Mouse (Mus musculus) hindbrain, embryonic 13.5 days (tissue): ENCODE measurements around the gene Gm20388. TPM values are rescaled to one million over a fixed set of nuclear protein-coding genes. Genes with fewer than 3 reads are reported as not detected.

Experiments used
- ATAC-seq: fragments of 200-750 bp; cut with Nextera tagmentation; 2 replicates; pipeline ENCODE4 v1.8.0; 2017; ENCODE audit warnings: moderate TSS enrichment; ENCODE audit not compliant: low FRiP score
- H3K27ac ChIP-seq: fragments of 300-500 bp; sonication (generic); 2 replicates; pipeline ENCODE4 v1.5.1; 2015; ENCODE audit warnings: inconsistent platforms, mild to moderate bottlenecking, moderate library complexity
- H3K27me3 ChIP-seq: fragments of 300-500 bp; sonication (generic); 2 replicates; pipeline ENCODE4 v1.6.1; 2015; ENCODE audit warnings: mild to moderate bottlenecking, inconsistent platforms
- H3K36me3 ChIP-seq: fragments of 300-500 bp; sonication (generic); 2 replicates; pipeline ENCODE4 v1.6.1; 2015; ENCODE audit warnings: mild to moderate bottlenecking, inconsistent platforms
- H3K4me1 ChIP-seq: fragments of 300-500 bp; sonication (generic); replicated peaks from 2 replicates; pipeline ENCODE4 v1.6.1; 2015; ENCODE audit warnings: inconsistent platforms
- H3K4me2 ChIP-seq: fragments of 300-500 bp; sonication (generic); 2 replicates; pipeline ENCODE4 v1.6.1; 2015; ENCODE audit warnings: inconsistent platforms, mild to moderate bottlenecking, moderate library complexity
- H3K4me3 ChIP-seq: fragments of 300-500 bp; sonication (generic); 2 replicates; pipeline ENCODE4 v1.5.1; 2015; ENCODE audit warnings: mild to moderate bottlenecking, inconsistent platforms
- H3K9ac ChIP-seq: fragments of 300-500 bp; sonication (generic); 2 replicates; pipeline ENCODE4 v1.6.1; 2015; ENCODE audit warnings: mild to moderate bottlenecking, inconsistent platforms
- H3K9me3 ChIP-seq: fragments of 300-500 bp; sonication (generic); 2 replicates; pipeline ENCODE4 v1.6.1; 2016; ENCODE audit warnings: inconsistent platforms
- WGBS: fragments of 180-500 bp; shearing (Covaris S2); methylation state at CpG from one replicate; pipeline ENCODE4 v1.1.7; 2015; 5-methylcytosine and 5-hydroxymethylcytosine counted together
- polyA plus RNA-seq: library from polyadenylated mRNA; unstranded; fragments of >200 nt; fragmentation: Nextera tagmentation; extraction: Ambion mirVana; gene quantifications from 2 replicates; pipeline ENCODE4 v1.2.1, GENCODE M21; 2015

The Gm20388 gene
- polyA plus RNA-seq, 1 experiment from 2014 or later = 1.9 TPM

GRCm38 (mm10) chr8:122550995-122551264, 2640.3 kb downstream of the Gm20388 start:
- peak; percentile 31 for ATAC-seq

DNA sequence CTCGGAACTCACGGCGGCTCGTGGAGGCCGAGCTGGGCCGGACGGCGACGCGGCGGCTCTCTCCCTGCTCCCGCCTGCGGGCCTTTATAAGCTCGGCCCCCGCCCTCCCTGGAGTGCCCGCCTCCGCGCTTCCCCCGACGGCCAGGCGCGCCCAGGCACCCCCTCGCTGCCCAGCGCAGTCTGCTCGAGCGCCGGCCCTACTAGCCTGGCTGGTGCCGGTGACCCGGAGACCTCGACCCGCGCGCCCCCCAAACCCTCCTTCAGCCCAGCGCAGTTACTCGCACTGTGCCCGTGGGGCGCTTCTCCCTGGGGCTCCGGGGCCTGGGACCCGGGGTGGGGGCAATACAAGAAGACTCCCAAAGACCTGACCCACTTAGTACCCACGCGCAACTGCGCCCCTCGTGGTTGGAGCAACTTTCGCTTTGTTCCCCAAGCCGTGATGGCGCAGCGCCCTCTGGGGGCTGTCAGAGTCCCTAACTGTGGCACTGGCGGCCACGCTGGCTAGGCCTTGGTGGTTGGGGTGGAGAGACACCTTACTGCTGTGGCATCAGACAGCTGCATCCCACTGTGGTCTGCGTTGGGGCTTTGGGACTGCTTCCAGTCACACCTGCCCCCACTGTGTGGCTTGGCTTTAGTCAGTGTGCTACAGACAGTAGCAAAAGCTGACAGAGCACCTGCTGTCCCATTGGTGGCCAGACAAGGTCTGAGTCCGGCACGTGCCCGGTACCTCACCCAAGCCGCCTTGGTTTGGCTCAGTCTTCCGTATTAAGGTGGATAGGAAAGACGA, 2640.8 kb downstream of the Gm20388 start, which contains the start of gene Piezo1:
Gene Piezo1, minus strand, starts transcription at position 65 of the 787 bp plus-strand sequence.
- Histone ChIP-seq H3K27me3 (peaks cover 51% of the 10 kb centered on the region), H3K36me3 (no peaks in the 10 kb centered on the region), H3K9ac (peak within 1 kb of the TSS; percentile 76), H3K9me3 (no peaks in the 10 kb centered on the region), H3K4me3 (peak within 1 kb of the TSS; percentile 52), H3K4me2 (peak within 1 kb of the TSS; percentile 87), H3K4me1 (peaks cover 21% of the 10 kb centered on the region), H3K27ac (no peak within 1 kb of the TSS)
- peak; percentile 71 for ATAC-seq
- 12% methylated on average over 56 of the region's 56 CpGs for WGBS

More at GRCm38 (mm10) chr8:122550995-122551264, 2640.3 kb downstream of the Gm20388 start:
- H3K27ac ChIP-seq = no peak overlapping the region
- no peaks in the 10 kb centered on the region for H3K9me3 ChIP-seq
- H3K9ac ChIP-seq = peak overlapping the region; percentile 76
- H3K36me3 ChIP-seq = no peaks in the 10 kb centered on the region
- peaks cover 51% of the 10 kb centered on the region for H3K27me3 ChIP-seq
- peak overlapping the region; percentile 87 for H3K4me2 ChIP-seq
- peak overlapping the region; percentile 52 for H3K4me3 ChIP-seq
- WGBS = under 1% methylated on average over 28 of the region's 43 CpGs
- peaks cover 21% of the 10 kb centered on the region for H3K4me1 ChIP-seq

DNA sequence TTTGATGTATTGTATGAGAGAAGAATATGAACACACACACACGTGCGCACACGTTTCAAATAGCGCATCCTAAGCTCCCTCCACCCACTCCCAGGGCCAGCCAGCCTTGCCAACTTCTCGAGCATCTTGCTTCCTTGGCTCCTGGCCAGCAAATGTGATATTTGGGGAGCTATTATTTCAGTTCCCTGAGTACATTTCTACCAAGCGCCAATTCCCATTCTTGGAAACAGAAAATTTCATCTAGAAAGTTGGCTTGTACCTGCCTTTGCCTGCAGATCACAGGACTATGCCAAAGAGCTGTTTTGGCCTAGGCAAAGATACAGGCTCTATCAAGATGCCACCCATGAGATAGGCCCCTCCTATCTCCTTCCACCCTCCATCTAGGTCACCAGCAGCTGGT, 2644.1 kb downstream of the Gm20388 start:
- Histone ChIP-seq H3K27ac (no peak overlapping the region), H3K27me3 (peaks cover 29% of the 10 kb centered on the region), H3K36me3 (no peaks in the 10 kb centered on the region), H3K4me1 (peaks cover 20% of the 10 kb centered on the region), H3K9ac (no peak overlapping the region), H3K9me3 (no peaks in the 10 kb centered on the region), H3K4me3 (no peak overlapping the region), H3K4me2 (no peak overlapping the region)
- ATAC-seq = no peak
- WGBS = 91% methylated on average over 6 of the region's 6 CpGs

- H3K36me3 ChIP-seq = no peaks in the 10 kb centered on the region
- H3K4me3 ChIP-seq = no peak overlapping the region
- no peak overlapping the region for H3K9ac ChIP-seq
- H3K4me2 ChIP-seq = no peak overlapping the region
- no peak for ATAC-seq
- H3K9me3 ChIP-seq = no peaks in the 10 kb centered on the region
- 0 out of 2 replicates have a peak overlapping the region, but pooled peaks have one; percentile 14 for H3K27ac ChIP-seq
- WGBS = 65% methylated on average over 12 of the region's 12 CpGs
- peaks cover 13% of the 10 kb centered on the region for H3K27me3 ChIP-seq
- peaks cover 7% of the 10 kb centered on the region for H3K4me1 ChIP-seq
These were observed 2645.7 kb downstream of the Gm20388 start for GRCm38 (mm10) chr8:122556030-122557009.

DNA sequence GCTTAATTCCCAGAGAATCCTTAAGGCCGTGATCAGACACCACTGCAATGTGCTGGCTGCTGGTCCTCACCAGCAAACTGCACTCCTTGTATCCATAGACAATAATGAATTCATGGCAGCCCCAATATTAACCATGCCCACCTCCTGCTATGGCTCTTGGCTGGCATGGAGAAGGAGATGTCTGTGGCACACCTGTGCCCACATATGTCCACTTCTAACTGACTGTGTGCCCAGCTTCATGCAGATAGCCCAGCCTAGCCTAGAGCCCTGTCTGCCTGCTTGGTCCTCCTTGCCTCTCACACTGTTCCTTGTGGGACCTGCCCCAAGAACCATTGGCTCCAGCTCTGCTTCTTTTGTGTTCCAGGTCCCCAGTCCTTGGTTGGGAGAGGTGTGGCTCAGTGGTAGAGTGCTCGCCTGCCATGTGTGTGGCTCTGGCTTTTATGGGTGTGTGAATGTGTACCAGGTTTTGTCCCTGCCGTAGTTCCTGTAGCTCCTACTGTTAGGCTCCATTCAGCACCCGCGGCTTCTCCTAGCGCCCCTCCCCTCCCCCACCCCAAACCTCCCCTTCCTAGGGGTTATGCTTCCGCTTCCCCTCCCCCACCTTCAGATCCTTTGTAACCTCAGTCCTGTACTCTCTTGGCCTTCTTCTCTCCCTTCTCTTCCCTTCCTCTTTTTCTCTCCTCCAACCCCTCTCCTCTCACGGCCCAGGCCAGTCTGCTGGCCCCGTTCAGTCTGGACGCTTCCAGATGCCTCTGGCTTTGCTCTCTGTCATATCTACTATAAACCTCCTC, 2646.8 kb downstream of the Gm20388 start:
- 0 out of 2 replicates have a peak, but pooled peaks cover 3% of the 10 kb centered on the region for H3K27me3 ChIP-seq
- H3K27ac ChIP-seq = no peak overlapping the region
- no peaks in the 10 kb centered on the region for H3K36me3 ChIP-seq
- 0 out of 2 replicates have a peak, but pooled peaks cover 4% of the 10 kb centered on the region for H3K4me1 ChIP-seq
- ATAC-seq = no peak
- no peak overlapping the region for H3K9ac ChIP-seq
- H3K9me3 ChIP-seq = no peaks in the 10 kb centered on the region
- H3K4me3 ChIP-seq = no peak overlapping the region
- no peak overlapping the region for H3K4me2 ChIP-seq
- 46% methylated on average over 10 of the region's 10 CpGs for WGBS

DNA sequence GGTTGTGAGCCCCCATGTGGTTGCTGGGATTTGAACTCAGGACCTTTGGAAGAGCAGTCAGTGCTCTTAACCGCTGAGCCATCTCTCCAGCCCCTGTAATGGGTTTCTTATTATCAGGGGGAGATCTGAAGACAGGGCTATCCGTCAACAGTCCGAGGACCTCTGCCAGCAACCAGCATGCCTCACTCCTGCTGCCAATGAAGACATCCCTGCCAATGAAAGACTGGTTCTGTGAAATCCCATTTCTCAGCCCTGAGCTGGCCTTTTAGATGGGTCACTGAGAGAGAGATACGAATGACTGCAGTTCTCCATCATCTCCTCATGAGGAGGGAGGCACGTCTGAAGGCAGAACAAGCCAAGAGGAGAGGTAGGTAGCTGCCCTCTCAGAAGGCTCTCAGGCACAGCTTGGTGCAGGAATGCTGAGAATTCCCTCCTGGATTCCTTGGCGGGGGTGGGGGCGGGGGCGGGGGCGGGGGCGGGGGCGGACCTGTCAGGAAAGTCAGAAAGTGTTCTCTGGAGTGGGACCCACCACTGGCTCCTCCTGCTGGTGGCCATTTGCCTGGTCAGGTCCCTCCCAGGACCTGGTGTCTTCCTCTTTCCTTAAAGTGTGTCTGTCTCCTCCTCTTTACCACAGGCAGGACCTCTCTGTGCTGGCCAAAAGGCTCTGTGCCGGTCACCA, 2648.2 kb downstream of the Gm20388 start:
- Histone ChIP-seq H3K27ac (no peak overlapping the region), H3K27me3 (no peaks in the 10 kb centered on the region), H3K9me3 (no peaks in the 10 kb centered on the region), H3K4me1 (0 out of 2 replicates have a peak, but pooled peaks cover 4% of the 10 kb centered on the region), H3K4me2 (no peak overlapping the region), H3K4me3 (no peak overlapping the region), H3K9ac (no peak overlapping the region), H3K36me3 (no peaks in the 10 kb centered on the region)
- ATAC-seq = no peak
- 14% methylated on average over 12 of the region's 12 CpGs for WGBS

- H3K27ac ChIP-seq = no peak overlapping the region
- no peak overlapping the region for H3K4me3 ChIP-seq
- 89% methylated on average over 5 of the region's 5 CpGs for WGBS
- no peaks in the 10 kb centered on the region for H3K9me3 ChIP-seq
- peaks cover 6% of the 10 kb centered on the region for H3K4me1 ChIP-seq
- H3K36me3 ChIP-seq = no peaks in the 10 kb centered on the region
- ATAC-seq = no peak
- H3K9ac ChIP-seq = no peak overlapping the region
- no peak overlapping the region for H3K4me2 ChIP-seq
- no peaks in the 10 kb centered on the region for H3K27me3 ChIP-seq
These were observed 2650.6 kb downstream of the Gm20388 start for GRCm38 (mm10) chr8:122561199-122561598.

- H3K9me3 ChIP-seq = no peaks in the 10 kb centered on the region
- 87% methylated on average over 25 of the region's 25 CpGs for WGBS
- no peaks in the 10 kb centered on the region for H3K36me3 ChIP-seq
- no peak overlapping the region for H3K4me2 ChIP-seq
- peaks cover 28% of the 10 kb centered on the region for H3K4me1 ChIP-seq
- no peak overlapping the region for H3K27ac ChIP-seq
- H3K27me3 ChIP-seq = no peaks in the 10 kb centered on the region
- no peak for ATAC-seq
- no peak overlapping the region for H3K9ac ChIP-seq
- no peak overlapping the region for H3K4me3 ChIP-seq
These were observed 2654.0 kb downstream of the Gm20388 start for GRCm38 (mm10) chr8:122564363-122565352.

DNA sequence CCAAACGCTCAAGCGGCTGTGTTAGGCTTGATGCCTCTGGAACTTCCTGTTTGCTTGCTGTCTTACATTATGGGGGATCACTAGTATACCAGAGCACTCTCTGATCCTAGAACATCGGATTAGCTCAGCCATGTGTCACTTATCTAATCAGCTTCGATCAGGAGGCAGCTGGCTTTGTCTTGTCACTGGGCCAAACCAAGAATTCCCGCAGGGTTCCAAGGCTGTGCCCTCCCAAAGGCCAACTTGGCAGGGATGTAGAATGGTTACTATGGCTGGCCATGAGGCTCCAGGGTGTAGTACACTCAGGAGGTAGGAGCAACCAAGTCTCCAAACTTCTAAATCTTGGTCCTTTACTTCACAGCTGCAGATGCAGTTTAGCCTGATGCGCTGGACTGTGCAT, 2656.1 kb downstream of the Gm20388 start:
- H3K27me3 ChIP-seq = no peaks in the 10 kb centered on the region
- ATAC-seq = no peak
- peaks cover 20% of the 10 kb centered on the region for H3K36me3 ChIP-seq
- H3K4me3 ChIP-seq = peak overlapping the region; percentile 75
- peak overlapping the region; percentile 95 for H3K4me2 ChIP-seq
- WGBS = 39% methylated on average over 6 of the region's 6 CpGs
- no peaks in the 10 kb centered on the region for H3K9me3 ChIP-seq
- H3K4me1 ChIP-seq = peaks cover 28% of the 10 kb centered on the region
- H3K27ac ChIP-seq = peak overlapping the region; percentile 92
- H3K9ac ChIP-seq = peak overlapping the region; percentile 85

DNA sequence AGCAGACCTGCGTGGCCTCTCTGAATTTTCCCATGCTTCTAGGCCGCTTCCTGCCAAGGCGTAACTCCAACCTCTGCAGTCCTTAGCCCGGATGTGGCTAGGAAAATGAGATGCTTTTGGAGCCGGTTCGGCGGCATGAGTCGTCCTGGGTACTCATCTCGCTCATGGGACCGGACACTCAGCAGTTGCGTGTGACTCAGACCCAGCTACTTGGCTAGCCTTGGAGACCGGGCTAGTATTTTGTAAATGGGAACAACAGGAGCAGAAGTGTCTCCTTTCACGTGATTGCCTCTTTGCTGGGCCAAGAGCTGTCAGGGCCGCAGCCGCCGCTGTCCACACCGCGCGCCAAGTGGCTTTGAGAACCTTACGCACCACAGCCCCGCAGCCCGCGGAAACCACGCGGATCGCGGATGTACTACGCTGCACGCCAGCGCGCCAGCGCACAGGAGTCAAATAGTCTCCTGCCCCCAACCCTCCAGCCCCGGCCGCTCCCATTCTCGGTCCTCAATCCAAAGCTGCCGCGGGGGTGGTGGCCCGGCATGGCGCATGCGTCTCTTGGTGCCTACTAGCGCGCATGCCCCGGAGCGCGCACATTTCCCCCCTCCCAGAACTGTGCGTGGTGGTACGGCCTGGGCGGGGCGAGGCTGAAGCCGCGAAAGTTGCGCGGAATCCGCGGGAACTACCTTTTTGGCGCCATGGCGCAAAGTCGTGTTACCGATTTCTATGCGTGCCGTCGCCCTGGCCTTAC, 2656.9 kb downstream of the Gm20388 start, which contains the start of gene Cdt1:
Gene Cdt1, plus strand, starts transcription at position 655 of the 748 bp plus-strand sequence.
- Histone ChIP-seq H3K27ac (peak within 1 kb of the TSS; percentile 92), H3K4me1 (peaks cover 28% of the 10 kb centered on the region), H3K4me3 (peak within 1 kb of the TSS; percentile 75), H3K9ac (peak within 1 kb of the TSS; percentile 85), H3K36me3 (peaks cover 28% of the 10 kb centered on the region), H3K27me3 (no peaks in the 10 kb centered on the region), H3K4me2 (peak within 1 kb of the TSS; percentile 95), H3K9me3 (no peaks in the 10 kb centered on the region)
- under 1% methylated on average over 62 of the region's 62 CpGs for WGBS
- peak; percentile 96 for ATAC-seq
